Mouse (Mus musculus) kidney, adult 2 months (tissue): ENCODE measurements around the gene Zfp318.

Experiments used
- CTCF ChIP-seq: fragments of 200-500 bp; conservative IDR thresholded peaks from 2 replicates; pipeline ENCODE4 v1.5.1; 2011; ENCODE audit warnings: low read depth, mild to moderate bottlenecking, control low read depth, low read length, moderate library complexity, mixed read lengths; ENCODE audit not compliant: insufficient read depth, insufficient read length
- POLR2A ChIP-seq: fragments of 200-500 bp; IDR thresholded peaks from one replicate; pipeline ENCODE4 v1.6.1; 2011; ENCODE audit warnings: low read depth, low read length, control low read depth

- no peak for TF ChIP-seq POLR2A
- TF ChIP-seq CTCF, result no peak
Observed at GRCm38 (mm10) chr17:46438298-46438873, 54.9 kb downstream of the Zfp318 start, which contains the start of gene Slc22a7.
